Mouse (Mus musculus): ENCODE results near the gene Cd44. TPM values are rescaled to one million over a fixed set of nuclear protein-coding genes. Genes with fewer than 3 reads are reported as not detected.

The Cd44 gene
- polyA plus RNA-seq, 1 experiment from 2014 or later = 2.2 TPM

DNA sequence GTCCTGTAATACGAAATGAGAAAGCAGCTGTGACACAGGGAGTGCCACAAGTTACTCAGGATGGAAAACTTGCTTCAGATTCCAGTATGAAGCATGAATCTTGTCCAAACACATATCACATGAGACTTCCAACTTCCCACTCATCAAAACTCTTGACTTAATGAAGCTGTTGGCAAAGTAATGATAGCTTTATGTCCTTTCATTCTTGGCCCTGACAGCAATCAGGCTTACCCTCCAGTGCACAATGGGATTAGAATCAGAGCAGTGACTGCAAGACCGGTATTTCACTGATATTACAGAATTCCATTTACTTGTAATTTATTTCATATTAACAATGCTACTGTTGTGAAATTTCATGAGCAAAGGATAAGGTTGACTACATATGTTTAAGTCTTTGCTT lies 137.5 kb downstream of the Cd44 start:
- ATAC-seq (ENCODE audit: insufficient read depth, low FRiP score, low TSS enrichment) = no peak
- 99% methylated on average over 2 of the region's 2 CpGs for WGBS
- no peak overlapping the region for H3K4me2 ChIP-seq (ENCODE audit: low read depth)

GRCm38 (mm10) chr2:102763176-102763575 lies 138.3 kb downstream of the Cd44 start:
- ATAC-seq (ENCODE audit: insufficient read depth, low FRiP score, low TSS enrichment) = no peak
- H3K27me3 ChIP-seq (ENCODE audit: control insufficient read depth, insufficient read depth, low read length) = no peaks in the 10 kb centered on the region

More for the DNA sequence above, 137.5 kb downstream of the Cd44 start:
- Histone ChIP-seq H3K36me3 (ENCODE audit: control insufficient read depth, insufficient read depth, low read length) (no peaks in the 10 kb centered on the region), H3K9me3 (ENCODE audit: control insufficient read depth, low read length) (no peaks in the 10 kb centered on the region), H3K9ac (ENCODE audit: low read length) (no peak overlapping the region), H3K27me3 (ENCODE audit: control insufficient read depth, insufficient read depth, low read length) (no peaks in the 10 kb centered on the region), H3K4me1 (ENCODE audit: control insufficient read depth, insufficient read depth, low read length) (no peaks in the 10 kb centered on the region), H3K4me3 (ENCODE audit: low read depth, low read length) (no peak overlapping the region), H3K27ac (ENCODE audit: low read depth, low read length) (no peak overlapping the region)
- DNase-seq (ENCODE audit: low spot score) = no peak

More at GRCm38 (mm10) chr2:102763176-102763575, 138.3 kb downstream of the Cd44 start:
- WGBS = 74% methylated on average over 3 of the region's 3 CpGs
- Histone ChIP-seq H3K9ac (ENCODE audit: low read length) (no peak overlapping the region), H3K9me3 (ENCODE audit: control insufficient read depth, low read length) (no peaks in the 10 kb centered on the region), H3K4me1 (ENCODE audit: control insufficient read depth, insufficient read depth, low read length) (no peaks in the 10 kb centered on the region), H3K4me2 (ENCODE audit: low read depth) (no peak overlapping the region), H3K36me3 (ENCODE audit: control insufficient read depth, insufficient read depth, low read length) (no peaks in the 10 kb centered on the region), H3K4me3 (ENCODE audit: low read depth, low read length) (no peak overlapping the region), H3K27ac (ENCODE audit: low read depth, low read length) (no peak overlapping the region)
- DNase-seq (ENCODE audit: low spot score) = no peak

Other genes starting within 250 kb of the Cd44 start
- 12.9 and 13.7 TPM in 2 replicates for gene Slc1a2, start 243.0 kb downstream of the Cd44 start, polyA plus RNA-seq (2014; fragmentation: Nextera tagmentation; extraction: Ambion mirVana)
- 51.1 and 51.3 TPM in 2 replicates for gene Pdhx, start 171.8 kb upstream of the Cd44 start, polyA plus RNA-seq (2014; fragmentation: Nextera tagmentation; extraction: Ambion mirVana)
- 61.6 and 71.8 TPM in 2 replicates for gene Apip, start 172.0 kb upstream of the Cd44 start, polyA plus RNA-seq (2014; fragmentation: Nextera tagmentation; extraction: Ambion mirVana)